Mouse (Mus musculus) liver, adult 2 months (tissue): Measurements from ENCODE around the gene Gm11596. TPM values are rescaled to one million over a fixed set of nuclear protein-coding genes. Genes with fewer than 3 reads are reported as not detected.
A peak's percentile ranks its signal among the peaks of the same experiment; 100 is the strongest.
"Not testable (repeated sequence)": the region's sequence is repeated elsewhere in the genome, so short reads cannot be mapped to it uniquely, and the experiment has no call there.

ENCODE experiments used
- DNase-seq: peaks from one replicate; pipeline ENCODE4 v3.0.0-alpha.2; 2011; ENCODE audit warnings: low read depth, low spot score; ENCODE audit errors: extremely low read depth
- H3K27ac ChIP-seq: fragments of 200-500 bp; replicated peaks from 2 replicates; pipeline ENCODE4 v1.5.1; 2012; ENCODE audit warnings: low read depth, mild to moderate bottlenecking, control low read depth, inconsistent platforms, low read length; ENCODE audit not compliant: insufficient read depth
- H3K27me3 ChIP-seq: fragments of 200-500 bp; 2 replicates; pipeline ENCODE4 v1.6.1; 2012; ENCODE audit warnings: mild to moderate bottlenecking, moderate library complexity, low read length, inconsistent platforms; ENCODE audit not compliant: control insufficient read depth, insufficient read depth
- H3K36me3 ChIP-seq: fragments of 200-500 bp; 2 replicates; pipeline ENCODE4 v1.6.1; 2012; ENCODE audit warnings: low read length, inconsistent platforms; ENCODE audit not compliant: control insufficient read depth, insufficient read depth
- H3K4me1 ChIP-seq: fragments of 200-500 bp; 2 replicates; pipeline ENCODE4 v1.6.1; 2011; ENCODE audit warnings: low read length; ENCODE audit not compliant: control insufficient read depth, insufficient read depth
- H3K4me3 ChIP-seq: fragments of 200-500 bp; 2 replicates; pipeline ENCODE4 v1.5.1; 2011; ENCODE audit warnings: low read depth, mild to moderate bottlenecking, control low read depth, low read length, moderate library complexity; ENCODE audit not compliant: insufficient read depth
- H3K79me2 ChIP-seq: fragments of 200-500 bp; 2 replicates; pipeline ENCODE4 v1.6.1; 2012; ENCODE audit warnings: inconsistent platforms, mild to moderate bottlenecking, low read length, moderate library complexity; ENCODE audit not compliant: control insufficient read depth, insufficient read depth
- H3K9ac ChIP-seq: fragments of 200-500 bp; 2 replicates; pipeline ENCODE4 v1.6.1; 2012; ENCODE audit warnings: low read depth, mild to moderate bottlenecking, control low read depth, inconsistent platforms, low read length
- CTCF ChIP-seq: fragments of 200-500 bp; IDR thresholded peaks from 2 replicates; pipeline ENCODE4 v1.5.1; 2011; ENCODE audit warnings: low read depth, low read length, control low read depth
- POLR2A ChIP-seq: fragments of 200-500 bp; IDR thresholded peaks from 2 replicates; pipeline ENCODE4 v1.6.1; 2011; ENCODE audit warnings: low read length, control low read depth; ENCODE audit not compliant: insufficient read depth; ENCODE audit errors: extremely low read depth
- WGBS: fragments of 180-500 bp; shearing (Covaris S2); methylation state at CpG from one replicate; pipeline ENCODE4 v1.1.7; 2018; 5-methylcytosine and 5-hydroxymethylcytosine counted together
- polyA plus RNA-seq: library from polyadenylated mRNA; depleted of rRNA; stranded (reverse); fragments of >200 nt; gene quantifications from 2 replicates; pipeline ENCODE4 v1.2.3, GENCODE M21; 2012; rRNA removed
- total RNA-seq: library from RNA; depleted of rRNA; stranded (reverse); fragments of >200 nt; gene quantifications from 2 replicates; pipeline ENCODE4 v1.2.3, GENCODE M21; 2014; rRNA removed

The Gm11596 gene
- total and polyA plus RNA-seq, 2 experiments, result not detected

DNA sequence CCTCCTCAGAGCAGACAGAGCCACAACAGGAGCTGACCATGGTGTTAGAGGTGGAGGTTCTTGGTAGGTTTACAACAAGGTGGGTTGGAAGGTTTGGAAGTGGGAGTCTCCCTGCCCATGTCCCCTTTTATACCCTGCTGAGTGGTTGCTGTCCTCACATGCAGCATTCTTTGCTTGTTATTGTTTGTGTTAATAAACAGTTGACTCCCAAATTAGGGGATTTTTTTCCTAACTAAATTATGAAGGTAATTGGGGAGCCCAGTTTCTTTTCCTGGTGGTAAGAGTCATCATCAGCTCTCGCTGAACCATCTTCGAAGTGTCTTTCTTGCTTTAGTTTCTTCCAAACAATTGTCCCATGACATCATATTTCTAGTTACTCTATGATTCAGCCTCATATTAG is 12.7 kb downstream of the Gm11596 start, which contains the start of gene Krtap4-8:
Gene Krtap4-8, minus strand, starts transcription at position 101 of the 400 bp plus-strand sequence.
- no peaks in the 10 kb centered on the region for H3K79me2 ChIP-seq
- TF ChIP-seq CTCF, result no peak
- TF ChIP-seq POLR2A, result no peak
- H3K27ac ChIP-seq, result no peak within 1 kb of the TSS
- no peak for DNase-seq
- no peak within 1 kb of the TSS for H3K9ac ChIP-seq
- WGBS, result 95% methylated on average over 2 of the region's 2 CpGs
- H3K36me3 ChIP-seq, result no peaks in the 10 kb centered on the region
- H3K4me3 ChIP-seq, result no peak within 1 kb of the TSS
- 0 out of 2 replicates have a peak, but pooled peaks cover 3% of the 10 kb centered on the region for H3K27me3 ChIP-seq
- no peaks in the 10 kb centered on the region; the same call in 1 of the 2 replicates for H3K4me1 ChIP-seq

DNA sequence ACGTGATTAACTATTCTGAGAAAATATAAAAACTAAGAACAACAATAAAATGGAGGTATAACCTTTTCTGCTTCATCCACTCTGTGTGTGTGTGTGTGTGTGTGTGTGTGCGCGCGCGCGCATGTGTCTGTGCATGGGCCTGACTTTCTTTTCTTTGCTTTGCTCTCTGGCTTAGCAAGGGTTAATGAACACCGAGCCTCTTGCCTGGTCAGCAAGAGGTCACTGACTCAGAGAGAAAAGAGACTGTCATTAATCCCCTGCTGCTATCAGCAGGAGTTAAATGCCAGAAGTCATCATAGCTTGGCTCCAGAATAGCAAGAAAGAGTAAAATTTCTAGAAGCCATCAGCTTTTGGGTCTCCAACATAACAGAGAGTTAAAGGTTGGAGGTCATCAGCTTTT is 14.9 kb downstream of the Gm11596 start:
- Histone ChIP-seq H3K9ac (no peak overlapping the region), H3K4me1 (no peaks in the 10 kb centered on the region; the same call in 1 of the 2 replicates), H3K27ac (no peak overlapping the region), H3K27me3 (0 out of 2 replicates have a peak, but pooled peaks cover 6% of the 10 kb centered on the region), H3K36me3 (no peaks in the 10 kb centered on the region), H3K79me2 (no peaks in the 10 kb centered on the region), H3K4me3 (no peak overlapping the region)
- TF ChIP-seq POLR2A (no peak), CTCF (no peak)
- peak; percentile 13 for DNase-seq
- 79% methylated on average over 7 of the region's 7 CpGs for WGBS

DNA sequence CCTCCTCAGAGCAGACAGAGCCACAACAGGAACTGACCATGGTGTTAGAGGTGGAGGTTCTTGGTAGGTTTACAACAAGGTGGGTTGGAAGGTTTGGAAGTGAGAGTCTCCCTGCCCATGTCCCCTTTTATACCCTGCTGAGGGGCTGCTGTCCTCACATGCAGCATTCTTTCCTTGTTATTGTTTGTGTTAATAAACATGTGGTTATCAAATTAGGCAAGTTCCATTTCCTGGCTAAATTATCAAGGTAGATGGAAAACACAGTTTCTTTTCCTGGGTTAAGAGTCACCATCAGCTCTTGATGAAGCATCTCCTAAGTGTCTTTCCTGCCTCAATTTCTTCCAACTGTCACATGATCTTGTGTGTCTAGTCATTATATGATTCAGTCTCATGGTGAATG is 20.5 kb downstream of the Gm11596 start, which contains the start of gene Gm11595:
Gene Gm11595, minus strand, starts transcription at position 101 of the 400 bp plus-strand sequence.
- H3K79me2 ChIP-seq, DNase-seq, H3K27me3 ChIP-seq, H3K36me3 ChIP-seq, H3K4me3 ChIP-seq, H3K9ac ChIP-seq, H3K4me1 ChIP-seq, H3K27ac ChIP-seq: not testable (repeated sequence)

DNA sequence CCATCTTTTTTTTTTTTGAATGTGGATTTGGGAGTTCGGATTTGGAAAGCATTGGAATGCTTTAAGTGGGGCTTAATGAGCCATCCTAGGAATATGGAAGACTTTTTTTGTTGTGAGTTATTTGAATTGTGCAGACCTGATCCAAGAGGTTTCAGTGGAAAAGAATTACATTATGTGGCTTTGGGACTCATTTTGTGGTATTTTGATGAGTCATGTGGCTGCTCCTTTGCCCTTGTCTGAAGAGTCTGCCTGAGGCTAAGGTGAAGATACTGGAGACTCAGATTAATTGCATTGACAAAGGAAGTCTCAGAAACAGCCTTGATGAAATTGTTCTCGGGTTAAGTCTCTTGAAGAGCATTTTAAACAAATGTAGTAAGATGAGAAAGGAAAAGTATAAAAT is 24.9 kb downstream of the Gm11596 start:
- H3K4me1 ChIP-seq, result no peaks in the 10 kb centered on the region
- WGBS, result 77% methylated on average over 2 of the region's 2 CpGs
- no peak overlapping the region for H3K9ac ChIP-seq
- no peaks in the 10 kb centered on the region for H3K27me3 ChIP-seq
- no peaks in the 10 kb centered on the region for H3K79me2 ChIP-seq
- H3K4me3 ChIP-seq, result no peak overlapping the region
- TF ChIP-seq CTCF, result no peak
- TF ChIP-seq POLR2A, result no peak
- no peak for DNase-seq
- H3K27ac ChIP-seq, result no peak overlapping the region
- no peaks in the 10 kb centered on the region for H3K36me3 ChIP-seq

DNA sequence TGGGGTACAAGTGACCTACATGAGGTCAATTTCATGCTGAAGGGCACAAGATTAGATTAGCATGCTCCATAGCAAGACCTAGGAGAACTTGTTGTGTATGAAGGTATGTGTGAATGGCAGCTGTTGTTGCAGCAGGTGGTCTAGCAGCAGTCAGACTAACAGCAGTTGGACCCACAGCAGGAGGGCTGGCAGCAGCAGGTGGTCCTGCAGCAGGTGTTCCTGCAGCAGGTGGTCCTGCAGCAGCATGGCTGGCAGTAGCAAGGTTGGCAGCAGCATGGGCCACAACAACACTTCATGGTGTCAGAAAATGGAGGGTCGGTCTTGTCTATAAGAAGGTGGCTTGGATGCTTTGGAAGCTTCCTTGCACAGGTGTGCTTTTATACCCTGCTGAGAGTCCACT is 34.4 kb downstream of the Gm11596 start:
- Histone ChIP-seq H3K4me1 (no peaks in the 10 kb centered on the region; the same call in 1 of the 2 replicates), H3K9ac (no peak overlapping the region), H3K27ac (no peak overlapping the region), H3K79me2 (no peaks in the 10 kb centered on the region), H3K4me3 (no peak overlapping the region), H3K36me3 (no peaks in the 10 kb centered on the region), H3K27me3 (no peaks in the 10 kb centered on the region)
- 92% methylated on average over 1 of the region's 1 CpGs for WGBS
- DNase-seq, result no peak
- TF ChIP-seq POLR2A (no peak), CTCF (no peak)

DNA sequence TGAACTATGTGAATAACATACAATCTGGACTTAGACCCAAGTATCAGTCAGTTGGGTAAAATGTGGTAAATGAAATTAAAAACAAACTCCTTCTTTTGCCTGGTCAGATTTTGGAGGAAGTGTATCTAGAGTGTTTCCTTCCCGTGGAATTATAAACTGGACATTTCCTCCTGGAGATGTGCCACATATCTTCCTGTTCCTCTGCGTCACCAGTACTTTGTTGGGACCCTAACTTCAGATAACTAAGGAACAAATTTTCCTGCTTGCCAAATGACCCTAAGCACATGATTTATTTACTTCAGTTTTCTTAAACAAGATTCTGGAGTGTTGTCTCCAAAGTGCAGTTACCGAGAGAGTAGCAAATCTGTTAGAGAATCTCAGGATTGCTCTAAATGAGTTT is 49.3 kb downstream of the Gm11596 start:
- Histone ChIP-seq H3K9ac (no peak overlapping the region), H3K27ac (0 out of 2 replicates have a peak overlapping the region, but pooled peaks have one; percentile 24), H3K4me1 (peaks cover 4% of the 10 kb centered on the region; the same call in 1 of the 2 replicates), H3K36me3 (no peaks in the 10 kb centered on the region), H3K79me2 (no peaks in the 10 kb centered on the region), H3K27me3 (peaks cover 6% of the 10 kb centered on the region; the same call in 1 of the 2 replicates), H3K4me3 (no peak overlapping the region)
- 70% methylated on average over 3 of the region's 3 CpGs for WGBS
- no peak for TF ChIP-seq CTCF
- no peak for TF ChIP-seq POLR2A
- peak; percentile 46 for DNase-seq

Other genes starting within 250 kb of the Gm11596 start
Only the 30 nearest of the 43 such genes appear.
- gene Gm11938, start 190.2 kb downstream of the Gm11596 start, total RNA-seq, result not detected in 2 replicates
- gene Gm11938, start 190.2 kb downstream of the Gm11596 start, polyA plus RNA-seq, result not detected in 2 replicates
- not detected in 2 replicates for gene Gm11937, start 183.3 kb downstream of the Gm11596 start, total RNA-seq
- gene Gm11937, start 183.3 kb downstream of the Gm11596 start, polyA plus RNA-seq, result not detected in 2 replicates
- gene Krtap2-4, start 178.6 kb downstream of the Gm11596 start, total RNA-seq, result not detected in 2 replicates
- not detected in 2 replicates for gene Krtap2-4, start 178.6 kb downstream of the Gm11596 start, polyA plus RNA-seq
- not detected in 2 replicates for gene Gm11562, start 173.0 kb downstream of the Gm11596 start, total RNA-seq
- not detected in 2 replicates for gene Gm11562, start 173.0 kb downstream of the Gm11596 start, polyA plus RNA-seq
- gene Krtap4-1, start 165.2 kb downstream of the Gm11596 start, total RNA-seq, result not detected in 2 replicates
- gene Krtap4-1, start 165.2 kb downstream of the Gm11596 start, polyA plus RNA-seq, result not detected in 2 replicates
- gene Krtap4-2, start 158.4 kb downstream of the Gm11596 start, total RNA-seq, result not detected in 2 replicates
- gene Krtap4-2, start 158.4 kb downstream of the Gm11596 start, polyA plus RNA-seq, result not detected in 2 replicates
- not detected in 2 replicates for gene Krtap4-7, start 149.4 kb downstream of the Gm11596 start, total RNA-seq
- gene Krtap4-7, start 149.4 kb downstream of the Gm11596 start, polyA plus RNA-seq, result not detected in 2 replicates
- gene Gm11555, start 143.2 kb downstream of the Gm11596 start, total RNA-seq, result not detected in 2 replicates
- gene Gm11555, start 143.2 kb downstream of the Gm11596 start, polyA plus RNA-seq, result not detected in 2 replicates
- not detected in 2 replicates for gene Gm11563, start 134.5 kb downstream of the Gm11596 start, total RNA-seq
- not detected in 2 replicates for gene Gm11563, start 134.5 kb downstream of the Gm11596 start, polyA plus RNA-seq
- not detected in 2 replicates for gene Krtap4-6, start 127.5 kb downstream of the Gm11596 start, total RNA-seq
- gene Krtap4-6, start 127.5 kb downstream of the Gm11596 start, polyA plus RNA-seq, result not detected in 2 replicates
- gene Gm14190, start 102.7 kb downstream of the Gm11596 start, total RNA-seq, result not detected in 2 replicates
- gene Gm14190, start 102.7 kb downstream of the Gm11596 start, polyA plus RNA-seq, result not detected in 2 replicates
- gene Gm14180, start 59.2 kb downstream of the Gm11596 start, total RNA-seq, result not detected in 2 replicates
- gene Gm14180, start 59.2 kb downstream of the Gm11596 start, polyA plus RNA-seq, result not detected in 2 replicates
- gene Gm11595, start 20.6 kb downstream of the Gm11596 start, total RNA-seq, result not detected in 2 replicates
- not detected in 2 replicates for gene Gm11595, start 20.6 kb downstream of the Gm11596 start, polyA plus RNA-seq
- gene Krtap4-8, start 12.8 kb downstream of the Gm11596 start, total RNA-seq, result not detected in 2 replicates
- gene Krtap4-8, start 12.8 kb downstream of the Gm11596 start, polyA plus RNA-seq, result not detected in 2 replicates
- not detected in 2 replicates for gene Krtap4-9, start 8.3 kb downstream of the Gm11596 start, total RNA-seq
- gene Krtap4-9, start 8.3 kb downstream of the Gm11596 start, polyA plus RNA-seq, result not detected in 2 replicates
- not detected in 2 replicates for gene Gm11569, start 5.5 kb upstream of the Gm11596 start, total RNA-seq
- not detected in 2 replicates for gene Gm11569, start 5.5 kb upstream of the Gm11596 start, polyA plus RNA-seq
- gene Gm11554, start 11.0 kb upstream of the Gm11596 start, total RNA-seq, result not detected in 2 replicates
- not detected in 2 replicates for gene Gm11554, start 11.0 kb upstream of the Gm11596 start, polyA plus RNA-seq
- gene Krtap4-13, start 16.4 kb upstream of the Gm11596 start, total RNA-seq, result not detected in 2 replicates
- gene Krtap4-13, start 16.4 kb upstream of the Gm11596 start, polyA plus RNA-seq, result not detected in 2 replicates
- not detected in 2 replicates for gene Gm11564, start 22.2 kb upstream of the Gm11596 start, total RNA-seq
- gene Gm11564, start 22.2 kb upstream of the Gm11596 start, polyA plus RNA-seq, result not detected in 2 replicates
- gene 2300003K06Rik, start 44.6 kb upstream of the Gm11596 start, total RNA-seq, result not detected in 2 replicates
- gene 2300003K06Rik, start 44.6 kb upstream of the Gm11596 start, polyA plus RNA-seq, result not detected in 2 replicates
- gene Krtap4-16, start 58.1 kb upstream of the Gm11596 start, total RNA-seq, result not detected in 2 replicates
- not detected in 2 replicates for gene Krtap4-16, start 58.1 kb upstream of the Gm11596 start, polyA plus RNA-seq
- gene Gm11568, start 64.5 kb upstream of the Gm11596 start, total RNA-seq, result not detected in 2 replicates
- not detected in 2 replicates for gene Gm11568, start 64.5 kb upstream of the Gm11596 start, polyA plus RNA-seq
- not detected in 2 replicates for gene Gm11559, start 71.0 kb upstream of the Gm11596 start, total RNA-seq
- gene Gm11559, start 71.0 kb upstream of the Gm11596 start, polyA plus RNA-seq, result not detected in 2 replicates
- not detected in 2 replicates for gene Krtap9-1, start 79.9 kb upstream of the Gm11596 start, total RNA-seq
- gene Krtap9-1, start 79.9 kb upstream of the Gm11596 start, polyA plus RNA-seq, result not detected in 2 replicates
- gene Gm11567, start 85.7 kb upstream of the Gm11596 start, total RNA-seq, result 0.28 TPM in 1 of 2 replicates, not detected in the other
- gene Gm11567, start 85.7 kb upstream of the Gm11596 start, polyA plus RNA-seq, result not detected in 2 replicates
- not detected in 2 replicates for gene Krtap31-1, start 114.5 kb upstream of the Gm11596 start, total RNA-seq
- not detected in 2 replicates for gene Krtap31-1, start 114.5 kb upstream of the Gm11596 start, polyA plus RNA-seq
- gene Gm11565, start 121.3 kb upstream of the Gm11596 start, total RNA-seq, result not detected in 2 replicates
- not detected in 2 replicates for gene Gm11565, start 121.3 kb upstream of the Gm11596 start, polyA plus RNA-seq
- not detected in 2 replicates for gene Krtap31-2, start 142.8 kb upstream of the Gm11596 start, total RNA-seq
- gene Krtap31-2, start 142.8 kb upstream of the Gm11596 start, polyA plus RNA-seq, result not detected in 2 replicates
- gene Krtap9-5, start 155.0 kb upstream of the Gm11596 start, total RNA-seq, result not detected in 2 replicates
- not detected in 2 replicates for gene Krtap9-5, start 155.0 kb upstream of the Gm11596 start, polyA plus RNA-seq
- not detected in 2 replicates for gene Krtap29-1, start 185.6 kb upstream of the Gm11596 start, total RNA-seq
- gene Krtap29-1, start 185.6 kb upstream of the Gm11596 start, polyA plus RNA-seq, result not detected in 2 replicates